Mouse (Mus musculus) G1E (cell line): ENCODE data around the gene Cln5.

Source experiments
- CTCF ChIP-seq: IDR thresholded peaks from 2 replicates; pipeline ENCODE4 v1.5.1; 2012; ENCODE audit warnings: low read depth, low read length, inconsistent platforms, mixed read lengths
- POLR2AphosphoS5 ChIP-seq: IDR thresholded peaks from 2 replicates; pipeline ENCODE4 v1.6.1; 2012; ENCODE audit warnings: low read depth, low read length, inconsistent platforms; ENCODE audit not compliant: insufficient replicate concordance

- TF ChIP-seq CTCF (no peak), POLR2AphosphoS5 (no peak)
These were observed 16.8 kb downstream of the Cln5 start for GRCm38 (mm10) chr14:103086671-103087324.
